Mouse (Mus musculus): Measurements from ENCODE around the gene Syne3. TPM values are rescaled to one million over a fixed set of nuclear protein-coding genes. Genes with fewer than 3 reads are reported as not detected.
A peak's percentile ranks its signal among the peaks of the same experiment; 100 is the strongest.

Syne3 gene
- polyA plus RNA-seq, 1 experiment from 2014 or later, result 0.50 TPM

- Histone ChIP-seq H3K4me3 (replicated peaks) (no peak overlapping the region), H3K27me3 (replicated peaks) (peaks cover 3% of the 10 kb centered on the region; the same call in 1 of the 2 replicates), H3K9ac (no peak overlapping the region), H3K27ac (peak overlapping the region; percentile 30; the same call in 1 of the 2 replicates), H3K36me3 (no peaks in the 10 kb centered on the region), H3K4me1 (replicated peaks) (peaks cover 21% of the 10 kb centered on the region), H3K9me3 (no peaks in the 10 kb centered on the region), H3K4me2 (replicated peaks) (no peak overlapping the region)
- WGBS, result 68% methylated on average over 22 of the region's 22 CpGs
- no peak for ATAC-seq
Measured at GRCm38 (mm10) chr12:105004956-105005714, 4.5 kb downstream of the Syne3 start.

- H3K9ac ChIP-seq, result no peak overlapping the region
- no peaks in the 10 kb centered on the region; the same call in 1 of the 2 replicates for H3K27me3 ChIP-seq (replicated peaks)
- no peak overlapping the region for H3K4me3 ChIP-seq (replicated peaks)
- 60% methylated on average over 3 of the region's 3 CpGs for WGBS
- H3K4me2 ChIP-seq (replicated peaks), result no peak overlapping the region
- no peaks in the 10 kb centered on the region for H3K9me3 ChIP-seq
- H3K36me3 ChIP-seq, result no peaks in the 10 kb centered on the region
- peaks cover 12% of the 10 kb centered on the region for H3K4me1 ChIP-seq (replicated peaks)
- no peak overlapping the region for H3K27ac ChIP-seq
- no peak for ATAC-seq
Measured at GRCm38 (mm10) chr12:105003715-105004114, 5.9 kb downstream of the Syne3 start.

- Histone ChIP-seq H3K27ac (no peak overlapping the region), H3K4me2 (replicated peaks) (no peak overlapping the region), H3K27me3 (replicated peaks) (no peaks in the 10 kb centered on the region), H3K4me3 (replicated peaks) (no peak overlapping the region), H3K9me3 (no peaks in the 10 kb centered on the region), H3K4me1 (replicated peaks) (peaks cover 8% of the 10 kb centered on the region), H3K9ac (no peak overlapping the region), H3K36me3 (no peaks in the 10 kb centered on the region)
- ATAC-seq, result no peak
- 51% methylated on average over 9 of the region's 9 CpGs for WGBS
Measured at GRCm38 (mm10) chr12:105003158-105003557, 6.5 kb downstream of the Syne3 start.

- WGBS, result 77% methylated on average over 10 of the region's 10 CpGs
- H3K4me1 ChIP-seq (replicated peaks), result peaks cover 8% of the 10 kb centered on the region
- no peak overlapping the region for H3K9ac ChIP-seq
- no peaks in the 10 kb centered on the region for H3K36me3 ChIP-seq
- no peak for ATAC-seq
- no peak overlapping the region for H3K4me3 ChIP-seq (replicated peaks)
- no peaks in the 10 kb centered on the region for H3K27me3 ChIP-seq (replicated peaks)
- no peaks in the 10 kb centered on the region for H3K9me3 ChIP-seq
- H3K4me2 ChIP-seq (replicated peaks), result no peak overlapping the region
- no peak overlapping the region for H3K27ac ChIP-seq
Measured at GRCm38 (mm10) chr12:105002340-105003132, 7.1 kb downstream of the Syne3 start.

GRCm38 (mm10) chr12:105001317-105001716, 8.3 kb downstream of the Syne3 start:
- H3K4me2 ChIP-seq (replicated peaks), result no peak overlapping the region
- H3K27ac ChIP-seq, result no peak overlapping the region
- ATAC-seq, result no peak
- H3K4me1 ChIP-seq (replicated peaks), result peaks cover 8% of the 10 kb centered on the region
- no peak overlapping the region for H3K4me3 ChIP-seq (replicated peaks)
- H3K9me3 ChIP-seq, result no peaks in the 10 kb centered on the region
- 84% methylated on average over 9 of the region's 9 CpGs for WGBS
- no peak overlapping the region for H3K9ac ChIP-seq
- H3K27me3 ChIP-seq (replicated peaks), result no peaks in the 10 kb centered on the region
- H3K36me3 ChIP-seq, result no peaks in the 10 kb centered on the region

- Histone ChIP-seq H3K9ac (no peak overlapping the region), H3K27me3 (replicated peaks) (no peaks in the 10 kb centered on the region), H3K4me3 (replicated peaks) (no peak overlapping the region), H3K4me1 (replicated peaks) (peaks cover 8% of the 10 kb centered on the region), H3K9me3 (no peaks in the 10 kb centered on the region), H3K4me2 (replicated peaks) (no peak overlapping the region), H3K27ac (0 out of 2 replicates have a peak overlapping the region, but pooled peaks have one; percentile 15), H3K36me3 (no peaks in the 10 kb centered on the region)
- whole genome bisulfite sequencing, result 68% methylated on average over 9 of the region's 9 CpGs
- peak; percentile 51 for ATAC-seq
Measured at GRCm38 (mm10) chr12:105000487-105001283, 8.9 kb downstream of the Syne3 start.

- Histone ChIP-seq H3K27me3 (replicated peaks) (no peaks in the 10 kb centered on the region; the same call in 1 of the 2 replicates), H3K36me3 (no peaks in the 10 kb centered on the region), H3K9me3 (no peaks in the 10 kb centered on the region), H3K9ac (no peak overlapping the region), H3K4me1 (replicated peaks) (peaks cover 4% of the 10 kb centered on the region; the same call in 1 of the 2 replicates), H3K4me2 (replicated peaks) (no peak overlapping the region), H3K4me3 (replicated peaks) (no peak overlapping the region), H3K27ac (no peak overlapping the region)
- WGBS, result 59% methylated on average over 8 of the region's 8 CpGs
- no peak for ATAC-seq
Measured at GRCm38 (mm10) chr12:104999171-104999570, 10.4 kb downstream of the Syne3 start.

GRCm38 (mm10) chr12:104998541-104998940, 11.1 kb downstream of the Syne3 start:
- ATAC-seq, result no peak
- no peaks in the 10 kb centered on the region for H3K9me3 ChIP-seq
- no peak overlapping the region for H3K4me3 ChIP-seq (replicated peaks)
- no peak overlapping the region for H3K27ac ChIP-seq
- H3K4me2 ChIP-seq (replicated peaks), result no peak overlapping the region
- H3K9ac ChIP-seq, result no peak overlapping the region
- H3K27me3 ChIP-seq (replicated peaks), result no peaks in the 10 kb centered on the region; the same call in 1 of the 2 replicates
- H3K4me1 ChIP-seq (replicated peaks), result peaks cover 4% of the 10 kb centered on the region; the same call in 1 of the 2 replicates
- H3K36me3 ChIP-seq, result no peaks in the 10 kb centered on the region
- WGBS, result 74% methylated on average over 6 of the region's 6 CpGs

GRCm38 (mm10) chr12:104997641-104998293, 11.8 kb downstream of the Syne3 start:
- Histone ChIP-seq H3K4me3 (replicated peaks) (no peak overlapping the region), H3K9ac (no peak overlapping the region), H3K9me3 (no peaks in the 10 kb centered on the region), H3K36me3 (no peaks in the 10 kb centered on the region), H3K4me1 (replicated peaks) (peaks cover 4% of the 10 kb centered on the region; the same call in 1 of the 2 replicates), H3K27me3 (replicated peaks) (no peaks in the 10 kb centered on the region; the same call in 1 of the 2 replicates), H3K27ac (no peak overlapping the region), H3K4me2 (replicated peaks) (no peak overlapping the region)
- ATAC-seq, result no peak
- WGBS, result 82% methylated on average over 10 of the region's 10 CpGs

GRCm38 (mm10) chr12:104997159-104997558, 12.4 kb downstream of the Syne3 start:
- no peaks in the 10 kb centered on the region for H3K36me3 ChIP-seq
- H3K4me1 ChIP-seq (replicated peaks), result peaks cover 4% of the 10 kb centered on the region; the same call in 1 of the 2 replicates
- H3K4me2 ChIP-seq (replicated peaks), result no peak overlapping the region
- H3K4me3 ChIP-seq (replicated peaks), result no peak overlapping the region
- no peaks in the 10 kb centered on the region for H3K9me3 ChIP-seq
- 64% methylated on average over 10 of the region's 10 CpGs for WGBS
- no peak for ATAC-seq
- H3K27me3 ChIP-seq (replicated peaks), result no peaks in the 10 kb centered on the region; the same call in 1 of the 2 replicates
- H3K27ac ChIP-seq, result no peak overlapping the region
- H3K9ac ChIP-seq, result no peak overlapping the region

- Histone ChIP-seq H3K9ac (no peak overlapping the region), H3K9me3 (no peaks in the 10 kb centered on the region), H3K4me2 (replicated peaks) (no peak overlapping the region), H3K4me3 (replicated peaks) (no peak overlapping the region), H3K27me3 (replicated peaks) (no peaks in the 10 kb centered on the region; the same call in 1 of the 2 replicates), H3K36me3 (no peaks in the 10 kb centered on the region), H3K27ac (no peak overlapping the region), H3K4me1 (replicated peaks) (peaks cover 4% of the 10 kb centered on the region; the same call in 1 of the 2 replicates)
- WGBS, result 84% methylated on average over 9 of the region's 9 CpGs
- peak; percentile 37; the same call in 1 of the 2 replicates for ATAC-seq
Measured at GRCm38 (mm10) chr12:104996012-104996728, 13.4 kb downstream of the Syne3 start.

All from intestine, embryonic 15.5 days (tissue).